Mouse (Mus musculus) right cerebral cortex, adult 2 months (tissue): ENCODE data around the gene Fam189a2.

Experiments used
- DNase-seq, 2 experiments: peaks; one replicate each; pipeline ENCODE4 v3.0.0; 2021 to 2022; ENCODE audit warnings: low spot score in 2 of 2

The Fam189a2 gene

GRCm38 (mm10) chr19:23941422-23941949 is 89.3 kb downstream of the Fam189a2 start:
- DNase-seq = no peak

- DNase-seq = peak; percentile 74
Observed at GRCm38 (mm10) chr19:23930826-23931225, 100.0 kb downstream of the Fam189a2 start.

- no peak for DNase-seq
Observed at GRCm38 (mm10) chr19:23925541-23925940, 105.3 kb downstream of the Fam189a2 start.

- DNase-seq = no peak
Observed at GRCm38 (mm10) chr19:23924791-23925190, 106.0 kb downstream of the Fam189a2 start.

GRCm38 (mm10) chr19:23924057-23924456 is 106.8 kb downstream of the Fam189a2 start:
- DNase-seq = no peak
